In the genomic region with DNA sequence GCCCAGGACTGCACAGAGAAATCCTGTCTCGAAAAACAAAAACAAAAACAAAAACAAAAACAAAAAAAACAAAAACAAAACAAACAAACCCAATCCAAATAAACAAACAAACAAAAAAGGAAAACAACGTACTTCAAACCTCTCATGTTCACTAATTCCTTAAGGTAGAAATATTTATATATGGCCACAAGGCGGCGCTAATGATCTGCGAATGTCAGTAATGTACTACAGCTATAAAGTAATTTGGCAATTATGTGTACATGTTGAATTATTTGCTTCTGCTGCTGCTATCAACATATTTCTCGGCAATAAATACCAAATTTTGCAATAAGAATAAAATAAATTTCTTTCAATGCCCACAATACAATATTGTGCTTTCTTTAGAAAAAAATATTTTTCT, we compare ENCODE assay signal across 10 mouse cellular contexts. TPM values are rescaled to one million over a fixed set of nuclear protein-coding genes. Genes with fewer than 3 reads are reported as not detected.
A peak's percentile ranks its signal among the peaks of the same experiment; 100 is the strongest.
DNase-seq lines count a peak whose midpoint lies in the region; ATAC-seq and TF ChIP-seq lines count a peak whose summit lies in the region.
"Had no signal": no experiment of that assay in that cellular context is flagged by ENCODE, and none has a peak within 500 bp of the region (broad histone marks: within the 10 kb centered on the region; RNA-seq: fewer than 3 reads in every experiment).

No protein-coding gene starts in this region.

- intact Hi-C loops in gastrocnemius, adult 2 months (cut with DNase I), result no loop called here
- intact Hi-C loops in gastrocnemius, postnatal 14 days (cut with DNase I; ENCODE audit: low total_unique reads), result no loop called here

- H3K27me3 ChIP-seq in midbrain, embryonic 15.5 days (replicated peaks), result no peaks in the 10 kb centered on the region
- H3K27me3 ChIP-seq: hindbrain, embryonic 15.5 days had no signal

- H3K9me3 ChIP-seq in midbrain, embryonic 15.5 days, result no peaks in the 10 kb centered on the region
- H3K9me3 ChIP-seq: hindbrain, embryonic 15.5 days had no signal

- H3K36me3 ChIP-seq in midbrain, embryonic 15.5 days (replicated peaks), result no peaks in the 10 kb centered on the region
- H3K36me3 ChIP-seq: hindbrain, embryonic 15.5 days had no signal

- ATAC-seq in megakaryocyte, adult 5-6 weeks (ENCODE audit: poor library complexity, severe bottlenecking), result peak; percentile 63; the same call in 1 of the 2 replicates
- no peak for ATAC-seq in midbrain, embryonic 15.5 days (replicated peaks)

- 7% methylated on average over 6 of the region's 6 CpGs for WGBS in midbrain, embryonic 15.5 days

- peak; percentile 67 for TF ChIP-seq CTCF in gastrocnemius, adult 2 months (IDR thresholded peaks at IDR 0.05)

- peak; percentile 24 for DNase-seq in gastrocnemius, adult 2 months
- no peak for DNase-seq in gastrocnemius, postnatal 14 days
- peak; percentile 16 for DNase-seq in ovary, postnatal 14 days (ENCODE audit: low spot score)
- no peak for DNase-seq in ovary, adult 18-20 months (ENCODE audit: low spot score)
- DNase-seq in brain, adult 2 months (ENCODE audit: low read depth, low spot score), result peak; percentile 66
- DNase-seq in induced T-regulatory cell, adult 2 months (ENCODE audit: low read depth), result peak; percentile 87

- no peak overlapping the region for H3K9ac ChIP-seq in midbrain, embryonic 15.5 days
- H3K9ac ChIP-seq: hindbrain, embryonic 15.5 days had no signal

- H3K4me1 ChIP-seq in midbrain, embryonic 15.5 days, result no peaks in the 10 kb centered on the region
- H3K4me1 ChIP-seq: hindbrain, embryonic 15.5 days had no signal

- H3K4me2 ChIP-seq in midbrain, embryonic 15.5 days, result no peak overlapping the region
- H3K4me2 ChIP-seq: hindbrain, embryonic 15.5 days had no signal

- no peak overlapping the region for H3K4me3 ChIP-seq in gastrocnemius, adult 2 months
- H3K4me3 ChIP-seq in midbrain, embryonic 15.5 days, result no peak overlapping the region
- H3K4me3 ChIP-seq: hindbrain, embryonic 15.5 days; myocyte had no signal

- no peak overlapping the region for H3K27ac ChIP-seq in gastrocnemius, adult 2 months
- H3K27ac ChIP-seq in midbrain, embryonic 15.5 days, result no peak overlapping the region
- H3K27ac ChIP-seq: hindbrain, embryonic 15.5 days had no signal

RNA-seq across cellular contexts. Expression of a gene that starts 41.6 kb away (rescaled TPM):
- total RNA-seq in gastrocnemius, adult 2 months (2021), result not detected
- total RNA-seq in gastrocnemius, postnatal 14 days (2021), result not detected
- total RNA-seq in megakaryocyte, adult 5-6 weeks (2015), result not detected in 2 replicates
- total RNA-seq in megakaryocyte, adult 5-6 weeks (2017), result not detected in 2 replicates
- 1.7 and 2.2 TPM in 2 replicates for polyA plus RNA-seq in midbrain, embryonic 15.5 days (2015; fragmentation: Nextera tagmentation; extraction: Ambion mirVana)
- polyA plus RNA-seq: myocyte had no signal

Comparison
In these comparisons a context has a peak if more than half of its experiments do, and no peak if none do; other contexts are left out.
1. DNase-seq: peak in gastrocnemius, adult 2 months (single experiment), ovary, postnatal 14 days (single experiment), brain, adult 2 months (single experiment) and induced T-regulatory cell, adult 2 months (single experiment); none in gastrocnemius, postnatal 14 days (single experiment) and ovary, adult 18-20 months (single experiment).